Mouse (Mus musculus): ENCODE measurements around the gene Irak3. TPM values are rescaled to one million over a fixed set of nuclear protein-coding genes. Genes with fewer than 3 reads are reported as not detected.

Irak3 gene
- polyA plus RNA-seq, 1 experiment: 5.9 TPM

DNA sequence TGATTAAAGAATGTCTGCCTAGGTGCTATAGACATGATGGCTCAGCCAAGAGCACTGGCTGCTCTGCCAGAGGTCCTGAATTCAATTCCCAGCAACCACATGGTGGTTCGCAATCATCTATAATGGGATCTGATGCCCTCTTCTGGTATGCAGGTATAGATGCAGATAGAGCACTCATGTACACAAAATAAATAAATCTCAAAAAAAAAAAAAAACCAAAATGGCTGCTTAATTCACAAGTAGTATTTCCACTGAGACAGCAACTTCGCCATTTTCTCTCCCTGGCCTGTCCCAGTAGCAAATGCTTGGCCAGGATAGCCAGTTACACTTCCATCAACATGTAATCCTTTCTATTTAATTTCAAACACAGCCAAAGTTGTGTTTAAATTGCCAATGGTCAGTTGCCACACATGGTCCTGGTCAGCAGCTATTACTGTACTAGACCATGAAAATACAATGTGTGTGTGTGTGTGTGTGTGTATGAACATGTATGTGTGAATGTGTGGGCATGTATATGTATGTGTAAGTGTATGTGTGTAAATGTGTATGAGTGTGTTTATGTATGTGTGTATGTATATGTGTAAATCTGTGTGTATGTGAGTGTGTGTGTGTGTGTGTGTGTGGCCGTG lies 90.1 kb downstream of the Irak3 start:
- Histone ChIP-seq H3K4me3 (ENCODE audit: extremely low read depth, insufficient read depth, insufficient read length) (peak overlapping the region; percentile 86; the same call in 1 of the 2 replicates), H3K4me1 (ENCODE audit: control insufficient read depth, insufficient read depth, insufficient read length) (no peaks in the 10 kb centered on the region), H3K27me3 (ENCODE audit: control insufficient read depth, insufficient read depth, low read length) (no peaks in the 10 kb centered on the region), H3K27ac (ENCODE audit: insufficient read depth, low read length) (no peak overlapping the region), H3K36me3 (ENCODE audit: control insufficient read depth, insufficient read depth, low read length) (peaks cover 3% of the 10 kb centered on the region; the same call in 1 of the 2 replicates)
- no peak for DNase-seq (ENCODE audit: low read depth in 1 of 2, low spot score in 2 of 2)
- WGBS: 61% methylated on average over 3 of the region's 3 CpGs
- TF ChIP-seq CTCF (IDR thresholded peaks at IDR 0.05; ENCODE audit: extremely low read depth, insufficient read depth, insufficient read length, insufficient replicate concordance) (no peak), POLR2A (IDR thresholded peaks at IDR 0.05; ENCODE audit: low read depth, low read length) (no peak)

DNA sequence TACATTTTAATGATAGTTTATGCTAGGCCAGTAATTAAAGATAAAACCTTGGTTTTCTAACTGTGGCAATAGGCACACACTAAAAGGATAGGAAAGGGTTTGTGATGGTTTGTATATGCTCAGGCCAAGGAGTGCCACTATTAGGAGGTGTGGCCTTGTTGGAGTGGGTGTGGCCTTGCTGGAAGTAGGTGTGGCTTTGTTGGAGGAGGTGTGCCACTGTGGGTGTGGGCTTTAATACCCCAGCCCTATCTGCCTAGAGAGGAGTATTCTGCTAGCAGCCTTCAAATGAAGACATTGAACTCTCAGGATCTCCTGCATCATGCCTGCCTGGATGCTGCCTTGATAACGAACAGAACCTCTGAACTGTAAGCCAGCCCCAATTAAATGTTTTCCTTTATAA lies 101.1 kb downstream of the Irak3 start:
- Histone ChIP-seq H3K4me1 (ENCODE audit: control insufficient read depth, insufficient read depth, insufficient read length) (no peaks in the 10 kb centered on the region), H3K27ac (ENCODE audit: insufficient read depth, low read length) (no peak overlapping the region), H3K27me3 (ENCODE audit: control insufficient read depth, insufficient read depth, low read length) (no peaks in the 10 kb centered on the region), H3K4me3 (ENCODE audit: extremely low read depth, insufficient read depth, insufficient read length) (no peak overlapping the region), H3K36me3 (ENCODE audit: control insufficient read depth, insufficient read depth, low read length) (peaks cover 46% of the 10 kb centered on the region)
- DNase-seq (ENCODE audit: low read depth in 1 of 2, low spot score in 2 of 2): no peak
- WGBS: 97% methylated on average over 1 of the region's 1 CpGs
- TF ChIP-seq CTCF (IDR thresholded peaks at IDR 0.05; ENCODE audit: extremely low read depth, insufficient read depth, insufficient read length, insufficient replicate concordance) (no peak), POLR2A (IDR thresholded peaks at IDR 0.05; ENCODE audit: low read depth, low read length) (no peak)

DNA sequence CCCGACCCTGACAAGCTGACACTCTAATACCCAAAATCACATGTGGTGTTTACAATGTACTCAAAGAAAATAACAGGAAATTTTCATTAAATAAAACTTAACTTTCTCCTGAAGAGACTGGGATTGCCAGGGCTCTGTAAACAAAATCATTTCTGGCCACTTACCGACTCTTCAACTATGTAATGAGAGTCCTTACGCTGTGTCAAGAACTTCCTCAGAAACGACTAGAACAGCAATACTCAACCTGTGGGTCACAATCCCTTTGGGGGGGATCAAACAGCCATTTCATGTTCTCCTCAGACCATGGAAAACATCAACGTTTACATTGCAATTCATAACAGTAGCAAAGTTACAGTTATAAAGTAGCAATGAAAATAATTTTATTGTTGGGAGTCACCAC lies 104.4 kb downstream of the Irak3 start:
- H3K27me3 ChIP-seq (ENCODE audit: control insufficient read depth, insufficient read depth, low read length): no peaks in the 10 kb centered on the region
- WGBS: 92% methylated on average over 5 of the region's 5 CpGs
- H3K36me3 ChIP-seq (ENCODE audit: control insufficient read depth, insufficient read depth, low read length): peaks cover 41% of the 10 kb centered on the region
- DNase-seq (ENCODE audit: low read depth in 1 of 2, low spot score in 2 of 2): no peak
- no peaks in the 10 kb centered on the region for H3K4me1 ChIP-seq (ENCODE audit: control insufficient read depth, insufficient read depth, insufficient read length)
- TF ChIP-seq POLR2A (IDR thresholded peaks at IDR 0.05; ENCODE audit: low read depth, low read length) (no peak), CTCF (IDR thresholded peaks at IDR 0.05; ENCODE audit: extremely low read depth, insufficient read depth, insufficient read length, insufficient replicate concordance) (no peak)
- no peak overlapping the region for H3K27ac ChIP-seq (ENCODE audit: insufficient read depth, low read length)
- H3K4me3 ChIP-seq (ENCODE audit: extremely low read depth, insufficient read depth, insufficient read length): no peak overlapping the region

DNA sequence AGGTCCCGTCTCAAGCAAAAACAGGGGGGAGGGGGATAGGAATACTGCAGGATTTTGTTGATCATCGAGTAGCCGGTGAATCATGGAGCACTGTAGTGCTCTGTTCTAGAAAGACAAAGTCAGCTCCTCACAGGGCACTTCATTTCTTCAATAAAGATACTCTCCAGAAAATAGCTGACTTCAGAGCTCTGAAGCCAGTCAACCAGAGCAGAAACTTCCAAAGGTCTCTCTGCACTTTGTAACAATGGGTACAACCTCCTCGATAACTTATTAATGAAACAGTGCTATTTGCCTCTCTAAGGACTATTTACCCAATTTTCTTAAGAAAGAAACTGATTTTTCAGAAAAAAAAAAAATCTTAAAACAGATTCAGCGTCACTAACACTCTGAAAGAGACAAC lies 106.2 kb downstream of the Irak3 start:
- Histone ChIP-seq H3K4me3 (ENCODE audit: extremely low read depth, insufficient read depth, insufficient read length) (no peak overlapping the region), H3K27me3 (ENCODE audit: control insufficient read depth, insufficient read depth, low read length) (no peaks in the 10 kb centered on the region), H3K27ac (ENCODE audit: insufficient read depth, low read length) (no peak overlapping the region), H3K36me3 (ENCODE audit: control insufficient read depth, insufficient read depth, low read length) (peaks cover 48% of the 10 kb centered on the region), H3K4me1 (ENCODE audit: control insufficient read depth, insufficient read depth, insufficient read length) (no peaks in the 10 kb centered on the region)
- DNase-seq (ENCODE audit: low read depth in 1 of 2, low spot score in 2 of 2): no peak
- 96% methylated on average over 5 of the region's 5 CpGs for WGBS
- TF ChIP-seq POLR2A (IDR thresholded peaks at IDR 0.05; ENCODE audit: low read depth, low read length): no peak
- no peak for TF ChIP-seq CTCF (IDR thresholded peaks at IDR 0.05; ENCODE audit: extremely low read depth, insufficient read depth, insufficient read length, insufficient replicate concordance)

DNA sequence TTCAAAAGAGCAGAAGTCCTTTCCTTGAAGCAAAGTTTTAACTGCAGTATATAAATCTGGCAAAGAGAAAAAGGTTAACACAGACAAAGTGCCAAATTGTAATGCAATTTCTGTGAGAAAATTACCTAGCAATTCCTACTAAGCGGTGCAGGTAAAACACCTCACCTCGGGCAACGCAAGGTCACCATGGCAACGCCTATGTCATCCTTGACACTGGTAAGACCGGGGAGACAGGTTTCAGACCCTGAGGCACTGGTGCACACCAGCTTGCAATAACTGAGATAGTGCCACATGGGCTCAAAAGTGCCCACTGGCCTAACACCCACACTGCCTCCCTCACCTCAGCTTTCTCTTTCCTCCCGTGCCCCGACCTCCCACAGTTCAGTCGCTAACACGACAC lies 106.8 kb downstream of the Irak3 start:
- peaks cover 44% of the 10 kb centered on the region for H3K36me3 ChIP-seq (ENCODE audit: control insufficient read depth, insufficient read depth, low read length)
- WGBS: 98% methylated on average over 9 of the region's 9 CpGs

DNA sequence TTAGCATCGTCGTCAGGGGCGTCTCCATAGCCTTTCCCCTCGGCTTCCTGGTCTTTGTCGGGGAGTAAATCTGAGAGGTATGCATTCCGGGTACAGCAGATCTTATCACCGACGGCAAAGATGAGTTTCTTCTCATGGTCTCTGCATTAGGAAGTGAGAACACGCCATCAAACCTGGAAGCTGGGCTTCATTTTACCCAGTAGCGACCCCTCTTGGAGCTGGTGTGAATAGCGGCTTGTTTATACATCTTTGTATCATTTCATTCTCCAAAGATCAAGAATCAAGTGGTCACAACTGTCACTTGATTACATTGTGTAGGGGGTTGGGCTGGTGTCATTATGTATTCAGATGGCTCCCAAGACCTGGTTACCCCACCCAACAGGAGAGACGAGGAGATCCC lies 109.4 kb downstream of the Irak3 start:
- TF ChIP-seq CTCF (IDR thresholded peaks at IDR 0.05; ENCODE audit: extremely low read depth, insufficient read depth, insufficient read length, insufficient replicate concordance): no peak
- TF ChIP-seq POLR2A (IDR thresholded peaks at IDR 0.05; ENCODE audit: low read depth, low read length): no peak
- Histone ChIP-seq H3K4me3 (ENCODE audit: extremely low read depth, insufficient read depth, insufficient read length) (no peak overlapping the region), H3K36me3 (ENCODE audit: control insufficient read depth, insufficient read depth, low read length) (peaks cover 46% of the 10 kb centered on the region), H3K27ac (ENCODE audit: insufficient read depth, low read length) (no peak overlapping the region), H3K27me3 (ENCODE audit: control insufficient read depth, insufficient read depth, low read length) (no peaks in the 10 kb centered on the region), H3K4me1 (ENCODE audit: control insufficient read depth, insufficient read depth, insufficient read length) (no peaks in the 10 kb centered on the region)
- DNase-seq (ENCODE audit: low read depth in 1 of 2, low spot score in 2 of 2): no peak
- 95% methylated on average over 12 of the region's 12 CpGs for WGBS

More for the DNA sequence above, 106.8 kb downstream of the Irak3 start:
- Histone ChIP-seq H3K4me3 (ENCODE audit: extremely low read depth, insufficient read depth, insufficient read length) (no peak overlapping the region), H3K27ac (ENCODE audit: insufficient read depth, low read length) (no peak overlapping the region), H3K4me1 (ENCODE audit: control insufficient read depth, insufficient read depth, insufficient read length) (no peaks in the 10 kb centered on the region), H3K27me3 (ENCODE audit: control insufficient read depth, insufficient read depth, low read length) (no peaks in the 10 kb centered on the region)
- no peak for TF ChIP-seq CTCF (IDR thresholded peaks at IDR 0.05; ENCODE audit: extremely low read depth, insufficient read depth, insufficient read length, insufficient replicate concordance)
- TF ChIP-seq POLR2A (IDR thresholded peaks at IDR 0.05; ENCODE audit: low read depth, low read length): no peak
- no peak for DNase-seq (ENCODE audit: low read depth in 1 of 2, low spot score in 2 of 2)

Other genes with a start within 250 kb of the Irak3 start
- gene Helb, start 89.1 kb downstream of the Irak3 start, polyA plus RNA-seq (2012; rRNA removed): 9.3 and 11.8 TPM in 2 replicates
- gene Tmbim4, start 540 bp downstream of the Irak3 start, polyA plus RNA-seq (2012; rRNA removed): 110 and 156 TPM in 2 replicates
- gene Llph, start 24.9 kb upstream of the Irak3 start, polyA plus RNA-seq (2012; rRNA removed): 2.8 and 3.0 TPM in 2 replicates

Measured in spleen, adult 2 months (tissue).